Mouse (Mus musculus) neural tube, embryonic 11.5 days (tissue): ENCODE data around the gene Arid2. TPM values are rescaled to one million over a fixed set of nuclear protein-coding genes. Genes with fewer than 3 reads are reported as not detected.
"Not testable (repeated sequence)": the region's sequence is repeated elsewhere in the genome, so short reads cannot be mapped to it uniquely, and the experiment has no call there.

Experiments used
- ATAC-seq: fragments of 200-750 bp; cut with Nextera tagmentation; 2 replicates; pipeline ENCODE4 v1.8.0; 2017; ENCODE audit warnings: moderate number of reproducible peaks, mild to moderate bottlenecking, moderate TSS enrichment, moderate library complexity; ENCODE audit not compliant: insufficient read depth, low FRiP score, low TSS enrichment
- DNase-seq: peaks from one replicate; pipeline ENCODE4 v3.0.0-alpha.2; 2015; ENCODE audit warnings: low spot score
- H3K27ac ChIP-seq: fragments of 300-500 bp; sonication (generic); 2 replicates; pipeline ENCODE4 v1.5.1; 2014; ENCODE audit warnings: low read depth, mild to moderate bottlenecking, low read length
- H3K27me3 ChIP-seq: fragments of 300-500 bp; sonication (generic); 2 replicates; pipeline ENCODE4 v1.6.1; 2014; ENCODE audit warnings: mild to moderate bottlenecking, low read length, mixed read lengths; ENCODE audit not compliant: control insufficient read depth, insufficient read depth
- H3K36me3 ChIP-seq: fragments of 300-500 bp; sonication (generic); 2 replicates; pipeline ENCODE4 v1.6.1; 2014; ENCODE audit warnings: mild to moderate bottlenecking, low read length, moderate library complexity, mixed read lengths; ENCODE audit not compliant: control insufficient read depth, insufficient read depth
- H3K4me1 ChIP-seq: fragments of 300-500 bp; sonication (generic); 2 replicates; pipeline ENCODE4 v1.6.1; 2014; ENCODE audit warnings: low read length, mixed read lengths; ENCODE audit not compliant: control insufficient read depth, insufficient read depth
- H3K4me2 ChIP-seq: fragments of 300-500 bp; sonication (generic); 2 replicates; pipeline ENCODE4 v1.6.1; 2014; ENCODE audit warnings: low read depth, mild to moderate bottlenecking, moderate library complexity
- H3K4me3 ChIP-seq: fragments of 300-500 bp; sonication (generic); 2 replicates; pipeline ENCODE4 v1.5.1; 2014; ENCODE audit warnings: low read depth, low read length
- H3K9ac ChIP-seq: fragments of 300-500 bp; sonication (generic); 2 replicates; pipeline ENCODE4 v1.6.1; 2014; ENCODE audit warnings: mild to moderate bottlenecking, low read length
- H3K9me3 ChIP-seq: fragments of 300-500 bp; sonication (generic); 2 replicates; pipeline ENCODE4 v1.6.1; 2016; ENCODE audit warnings: low read length; ENCODE audit not compliant: control insufficient read depth
- WGBS: fragments of 180-500 bp; shearing (Covaris S2); extraction: QIAGEN DNeasy Blood & Tissue Kit; methylation state at CpG from one replicate; pipeline ENCODE4 v1.1.7; 2014; 5-methylcytosine and 5-hydroxymethylcytosine counted together
- microRNA-seq: library from miRNA; unstranded; fragments of <30 nt; microRNA quantifications from one replicate; pipeline ENCODE4, GENCODE M21; 2016
- polyA plus RNA-seq: library from polyadenylated mRNA; unstranded; fragments of >200 nt; fragmentation: Nextera tagmentation; extraction: Ambion mirVana; gene quantifications from 2 replicates; pipeline ENCODE4 v1.2.1, GENCODE M21; 2014

The Arid2 gene
- polyA plus RNA-seq, 1 experiment from 2014 or later, result 40.1 TPM

GRCm38 (mm10) chr15:96441480-96441879 is 154.2 kb downstream of the Arid2 start:
- H3K36me3 ChIP-seq, H3K27me3 ChIP-seq, H3K9ac ChIP-seq, ATAC-seq, H3K4me1 ChIP-seq, DNase-seq, H3K9me3 ChIP-seq, H3K4me2 ChIP-seq, H3K4me3 ChIP-seq, H3K27ac ChIP-seq: not testable (repeated sequence)
- 84% methylated on average over 5 of the region's 6 CpGs for WGBS

GRCm38 (mm10) chr15:96446785-96447184 is 159.5 kb downstream of the Arid2 start:
- WGBS, result 92% methylated on average over 10 of the region's 10 CpGs
- Histone ChIP-seq H3K4me2 (no peak overlapping the region), H3K9ac (no peak overlapping the region), H3K9me3 (no peaks in the 10 kb centered on the region), H3K4me3 (no peak overlapping the region), H3K4me1 (no peaks in the 10 kb centered on the region), H3K36me3 (peaks cover 5% of the 10 kb centered on the region; the same call in 1 of the 2 replicates), H3K27me3 (no peaks in the 10 kb centered on the region), H3K27ac (no peak overlapping the region)
- no peak for DNase-seq
- ATAC-seq, result no peak

GRCm38 (mm10) chr15:96448656-96449299 is 161.5 kb downstream of the Arid2 start:
- Histone ChIP-seq H3K27ac (no peak overlapping the region), H3K36me3 (peaks cover 5% of the 10 kb centered on the region; the same call in 1 of the 2 replicates), H3K27me3 (no peaks in the 10 kb centered on the region), H3K4me1 (no peaks in the 10 kb centered on the region), H3K9ac (no peak overlapping the region), H3K9me3 (no peaks in the 10 kb centered on the region), H3K4me2 (no peak overlapping the region), H3K4me3 (no peak overlapping the region)
- 92% methylated on average over 7 of the region's 7 CpGs for WGBS
- ATAC-seq, result no peak
- no peak for DNase-seq

GRCm38 (mm10) chr15:96453346-96453745 is 166.0 kb downstream of the Arid2 start:
- no peaks in the 10 kb centered on the region for H3K9me3 ChIP-seq
- H3K4me2 ChIP-seq, result no peak overlapping the region
- no peaks in the 10 kb centered on the region for H3K27me3 ChIP-seq
- peaks cover 5% of the 10 kb centered on the region; the same call in 1 of the 2 replicates for H3K36me3 ChIP-seq
- no peak for ATAC-seq
- no peaks in the 10 kb centered on the region for H3K4me1 ChIP-seq
- no peak overlapping the region for H3K4me3 ChIP-seq
- no peak for DNase-seq
- 89% methylated on average over 1 of the region's 1 CpGs for WGBS
- no peak overlapping the region for H3K27ac ChIP-seq
- H3K9ac ChIP-seq, result no peak overlapping the region

Small RNA genes lying within 50 kb of the gene (microRNA-seq; reads per million reads assigned to microRNA genes)
- not detected for gene Gm25397

Other genes with a start within 250 kb of the Arid2 start
- 96.8 and 99.7 TPM in 2 replicates for gene Scaf11, start 173.3 kb downstream of the Arid2 start, polyA plus RNA-seq